Mouse (Mus musculus) WW6 (cell line): ENCODE results near the gene Zfp354a.
"Not testable (repeated sequence)": the region's sequence is repeated elsewhere in the genome, so short reads cannot be mapped to it uniquely, and the experiment has no call there.

Experiments
- DNase-seq: peaks from one replicate; pipeline ENCODE4 v3.0.0-alpha.2; 2013; ENCODE audit warnings: low read depth, low spot score

Gene Zfp354a

DNA sequence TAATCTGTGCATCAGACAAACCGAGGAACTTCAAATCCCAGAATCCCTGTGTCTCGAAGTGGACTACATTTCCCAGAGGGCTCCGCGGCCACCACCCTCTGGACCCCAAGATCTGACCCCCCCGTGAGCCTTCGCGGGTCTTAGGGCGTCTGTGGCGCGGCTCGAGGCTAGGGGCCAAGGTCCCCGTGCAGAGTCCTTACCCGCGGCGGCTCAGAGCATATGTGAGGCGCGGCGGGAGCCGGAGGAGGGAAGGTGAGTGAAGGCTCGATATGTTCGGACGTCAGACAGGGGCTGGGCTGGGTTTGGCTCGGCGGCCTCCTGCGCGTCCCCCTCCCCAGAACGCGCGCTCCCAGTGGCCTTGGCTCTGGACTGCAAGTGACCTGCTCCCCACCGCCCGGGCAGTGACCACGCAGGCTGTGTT, at the start of gene Zfp354a:
TSS of gene Zfp354a (plus strand) at position 107 of the 421 bp plus-strand sequence.
- DNase-seq: peak; percentile 11

DNA sequence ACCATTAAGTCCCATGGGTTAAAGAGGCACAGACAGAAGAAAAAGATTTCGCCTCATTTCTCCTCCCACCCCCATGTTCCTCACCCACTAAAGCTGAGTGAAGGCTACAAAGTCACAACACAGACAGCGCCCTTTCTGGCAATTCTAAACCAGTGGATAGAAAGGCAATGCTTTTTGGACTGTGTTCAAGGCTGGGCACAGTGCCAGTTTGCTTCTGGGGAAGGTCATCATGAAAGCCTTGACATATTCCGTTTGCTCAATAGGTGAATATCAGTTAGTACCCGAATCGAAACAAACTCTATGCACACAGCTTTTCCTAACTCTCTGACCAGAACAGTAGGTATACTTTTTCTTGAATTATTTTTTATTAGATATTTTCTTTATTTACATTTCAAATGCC, 47.2 kb upstream of the Zfp354a start:
- DNase-seq: no peak

DNA sequence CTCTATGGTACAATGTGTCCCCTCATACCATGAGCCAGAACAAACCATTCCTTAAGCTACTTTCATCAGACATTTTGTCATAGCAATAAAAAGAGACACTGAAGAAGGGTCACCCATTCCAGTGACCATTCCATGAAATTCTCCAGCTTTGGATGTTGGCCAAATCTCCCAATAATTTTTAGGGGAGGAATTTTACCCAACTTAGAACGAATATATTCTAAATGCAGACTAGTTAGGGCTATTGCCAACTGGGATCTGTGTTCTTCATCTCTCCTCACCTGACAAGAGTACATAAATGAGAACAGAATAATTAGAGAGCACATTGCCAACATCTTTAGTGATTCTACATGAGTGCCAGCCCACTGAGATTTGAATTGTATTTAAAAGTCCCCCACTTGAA, 45.1 kb upstream of the Zfp354a start, which contains the start of gene Olfr54:
TSS of gene Olfr54 (plus strand) at position 301 of the 400 bp plus-strand sequence.
- DNase-seq: no peak

DNA sequence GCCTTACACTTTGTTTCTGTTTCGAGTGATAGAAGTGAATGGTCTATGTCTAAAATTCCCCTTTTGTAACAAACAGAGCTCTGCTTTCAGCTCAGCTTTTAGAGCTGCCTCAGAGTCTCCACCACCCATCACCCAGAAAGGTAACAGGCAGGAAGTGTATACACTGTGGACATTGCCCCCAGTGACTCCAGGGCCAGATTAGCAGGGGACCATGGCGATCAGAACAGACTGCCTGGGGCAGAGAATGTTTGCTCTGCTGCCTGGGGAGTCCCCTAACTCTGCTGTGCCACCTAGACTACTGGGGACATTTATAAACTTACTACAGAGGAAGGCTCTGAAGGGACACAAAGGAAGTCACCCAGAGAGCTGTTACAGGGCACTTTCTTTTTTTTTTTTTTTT, 42.7 kb upstream of the Zfp354a start:
- DNase-seq: no peak

DNA sequence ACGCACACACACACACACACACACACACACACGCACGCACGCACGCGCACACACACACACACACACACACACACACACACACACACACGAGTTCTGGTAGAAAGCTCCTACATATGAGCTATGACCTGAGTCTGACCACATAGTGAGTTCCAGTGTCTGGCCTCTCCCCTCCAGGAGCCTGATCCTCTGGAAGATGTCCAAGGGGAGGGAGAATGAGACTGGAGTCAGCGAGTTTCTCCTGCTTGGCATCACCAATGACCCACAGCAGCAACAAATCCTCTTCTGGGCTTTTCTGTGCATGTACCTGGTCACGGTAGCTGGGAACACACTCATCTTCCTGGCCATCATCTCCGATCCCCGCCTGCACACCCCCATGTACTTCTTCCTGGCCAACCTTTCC, 32.2 kb upstream of the Zfp354a start:
- not testable (repeated sequence) for DNase-seq

DNA sequence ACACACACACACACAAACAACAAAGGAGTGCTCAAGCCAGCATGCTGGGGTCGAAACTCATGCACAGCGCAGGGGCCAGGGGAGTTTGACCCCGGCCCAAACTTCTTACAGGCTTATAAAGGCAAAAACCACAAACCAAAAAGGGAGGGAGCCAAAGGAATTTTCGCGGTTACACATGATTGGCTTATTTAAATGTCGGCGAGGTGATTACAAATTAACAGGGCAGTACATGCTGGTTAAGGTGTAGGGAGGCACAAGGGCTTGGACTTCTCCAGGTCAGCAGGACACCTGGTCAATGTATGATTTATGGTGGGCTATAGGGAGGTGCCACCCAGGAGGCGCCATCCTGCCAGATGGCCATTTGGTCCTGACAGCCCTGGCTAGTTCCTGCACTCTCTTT, 29.7 kb upstream of the Zfp354a start:
- not testable (repeated sequence) for DNase-seq

DNA sequence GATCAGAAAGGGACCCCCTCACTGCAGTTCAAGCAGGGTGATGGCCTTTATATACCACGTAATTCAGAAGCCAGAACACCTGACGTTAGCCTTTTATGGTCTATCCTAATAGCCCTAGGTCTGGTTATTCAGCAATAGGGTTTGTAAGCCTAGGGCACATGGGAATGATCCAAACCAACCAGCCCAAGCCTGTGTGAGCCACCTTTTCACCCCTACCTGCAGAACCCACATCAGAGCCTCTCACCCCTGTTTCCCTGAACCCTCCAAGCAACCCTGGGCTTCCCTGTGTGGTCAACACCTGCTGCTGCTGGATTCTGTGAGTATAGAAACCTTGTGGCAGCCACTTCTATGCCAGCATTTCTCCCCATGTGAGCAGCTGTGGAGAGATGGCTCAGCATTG, 28.8 kb upstream of the Zfp354a start:
- DNase-seq: no peak

DNA sequence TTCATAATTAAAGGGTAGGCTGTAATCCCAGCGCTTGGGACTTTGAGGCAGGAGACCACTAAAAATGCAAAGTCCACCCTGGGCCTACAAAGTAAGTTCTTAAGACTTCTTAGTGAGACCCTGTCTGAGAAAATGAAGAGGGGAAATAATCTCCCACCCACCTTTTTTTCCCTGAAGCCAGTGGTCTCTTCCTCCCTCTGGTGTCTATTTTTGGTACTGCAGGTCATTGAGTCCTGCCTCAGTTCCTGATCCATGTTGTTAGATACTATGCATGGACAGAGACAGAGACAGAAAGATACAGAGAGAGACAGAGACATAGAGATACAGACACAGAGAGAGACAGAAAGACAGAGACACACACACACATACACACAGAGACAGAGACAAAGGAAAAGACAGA, 26.2 kb upstream of the Zfp354a start:
- peak; percentile 24 for DNase-seq

DNA sequence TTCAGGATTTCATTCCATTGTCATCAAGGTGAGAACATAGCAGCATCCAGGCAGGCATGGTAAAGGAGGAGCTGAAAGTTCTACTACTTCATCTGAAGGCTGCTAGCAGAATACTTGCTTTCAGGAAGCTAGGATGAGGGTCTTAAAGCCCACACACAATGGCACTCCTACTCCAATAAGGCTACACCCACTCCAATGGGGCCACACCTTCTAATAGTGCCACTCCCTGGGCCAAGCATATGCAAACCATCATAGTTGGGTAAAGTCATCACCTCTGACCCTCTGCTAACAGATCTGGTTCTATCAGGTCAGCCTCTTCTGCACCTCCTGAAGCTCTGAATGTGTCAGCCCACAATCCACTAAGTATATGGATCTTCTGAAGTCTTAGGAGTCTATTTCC, 24.9 kb upstream of the Zfp354a start:
- not testable (repeated sequence) for DNase-seq

DNA sequence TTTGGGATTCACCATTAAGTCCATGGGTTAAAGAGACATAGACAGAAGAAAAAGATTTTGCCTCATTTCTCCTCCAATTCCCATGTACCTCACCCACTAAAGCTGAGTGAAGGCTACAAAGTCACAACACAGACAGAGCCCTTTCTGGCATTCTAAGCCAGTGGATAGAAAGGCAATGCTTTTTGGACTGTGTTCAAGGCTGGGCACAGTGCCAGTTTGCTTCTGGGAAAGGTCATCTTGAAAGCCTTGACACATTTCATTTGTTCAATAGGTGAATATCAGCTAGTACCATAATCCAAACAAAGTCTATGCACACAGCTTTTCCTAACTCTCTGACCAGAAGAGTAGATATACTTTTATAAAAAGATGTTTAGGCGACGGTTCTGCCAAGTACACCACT, 23.1 kb upstream of the Zfp354a start:
- DNase-seq: no peak

DNA sequence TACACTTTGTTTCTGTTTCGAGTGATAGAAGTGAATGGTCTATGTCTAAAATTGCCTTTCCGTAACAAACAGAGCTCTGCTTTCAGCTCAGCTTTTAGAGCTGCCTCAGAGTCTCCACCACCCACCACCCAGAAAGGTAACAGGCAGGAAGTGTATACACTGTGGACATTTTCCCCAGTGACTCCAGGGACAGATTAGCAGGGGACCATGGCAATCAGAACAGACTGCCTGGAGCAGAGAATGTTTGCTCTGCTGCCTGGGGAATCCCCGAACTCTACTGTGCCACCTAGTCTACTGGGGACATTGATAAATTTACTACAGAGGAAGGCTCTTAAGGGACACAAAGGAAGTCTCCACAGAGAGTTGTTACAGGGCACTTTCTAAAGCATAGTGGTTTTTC, 14.3 kb upstream of the Zfp354a start:
- DNase-seq: not testable (repeated sequence)

DNA sequence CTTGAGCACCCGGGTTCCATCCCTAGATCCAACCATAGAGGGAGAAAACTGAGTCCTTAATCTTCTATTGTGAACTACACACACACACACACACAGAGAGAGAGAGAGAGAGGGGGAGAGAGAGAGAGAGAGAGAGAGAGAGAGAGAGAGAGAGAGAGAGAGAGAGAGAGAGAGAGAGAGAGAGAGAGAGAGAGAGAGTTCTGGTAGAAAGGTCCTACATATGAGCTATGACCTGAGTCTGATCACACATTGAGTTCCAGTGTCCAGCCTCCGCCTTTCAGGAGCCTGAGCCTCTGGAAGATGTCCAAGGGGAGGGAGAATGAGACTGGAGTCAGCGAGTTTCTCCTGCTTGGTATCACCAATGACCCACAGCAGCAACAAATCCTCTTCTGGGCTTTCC, 11.2 kb upstream of the Zfp354a start, which contains the start of gene Olfr1375:
TSS of gene Olfr1375 (plus strand) at position 301 of the 400 bp plus-strand sequence.
- not testable (repeated sequence) for DNase-seq

DNA sequence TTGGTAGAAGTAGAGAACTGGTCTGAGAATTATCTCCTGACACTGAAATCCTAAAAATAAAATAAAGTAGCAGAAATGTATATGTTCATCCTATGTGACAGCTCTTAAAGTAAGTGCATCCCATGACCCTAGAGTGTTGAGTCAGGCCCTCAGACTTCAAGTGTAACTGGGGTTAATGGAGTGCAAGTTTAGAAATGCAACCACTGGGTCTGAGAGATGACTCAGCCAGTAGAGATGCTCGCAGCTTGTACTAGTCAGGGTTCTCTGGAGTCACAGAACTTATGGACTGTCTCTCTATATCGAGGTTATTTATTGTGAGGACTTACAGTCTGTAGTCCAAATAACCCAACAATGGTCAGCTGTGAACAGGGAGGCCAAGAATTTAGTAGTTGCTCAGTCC, 7.4 kb upstream of the Zfp354a start:
- DNase-seq: no peak

DNA sequence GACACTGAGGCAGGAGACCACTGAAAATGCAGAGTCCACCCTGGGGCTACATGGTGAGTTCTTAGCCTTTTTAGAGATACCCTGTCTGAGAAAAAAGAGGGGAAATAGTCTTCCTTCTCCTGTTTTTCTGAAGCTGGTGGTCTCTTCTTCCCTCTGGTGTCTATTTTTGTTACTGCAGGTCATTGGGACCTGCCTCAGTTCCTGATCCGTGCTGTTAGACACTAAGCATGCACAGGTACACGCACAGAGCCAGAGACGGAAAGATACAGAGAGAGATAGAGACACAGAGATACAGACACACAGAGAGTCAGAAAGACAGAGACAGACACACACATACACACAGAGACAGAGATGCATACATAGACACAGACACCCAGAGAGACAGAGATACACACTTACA, 5.8 kb upstream of the Zfp354a start:
- DNase-seq: peak; percentile 43

DNA sequence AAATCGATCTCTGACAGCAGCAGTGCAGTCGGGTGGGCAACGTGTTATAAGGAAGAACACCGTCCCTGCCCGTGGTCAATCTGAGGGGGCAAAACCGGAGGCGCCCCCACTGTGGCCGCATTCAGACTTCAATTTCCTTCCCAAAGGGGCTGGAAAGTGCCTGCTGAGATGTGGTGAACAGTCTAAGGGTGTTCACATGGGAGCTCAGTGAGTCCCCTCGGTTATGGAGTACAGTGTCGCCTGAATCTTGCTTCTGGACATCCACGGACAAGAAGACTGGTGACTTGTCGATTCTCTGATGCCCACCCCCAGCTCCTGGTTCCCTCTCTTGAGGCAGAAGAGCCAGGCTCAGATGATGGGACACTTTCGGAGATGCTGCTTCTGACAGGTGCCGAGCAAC, 583 bp downstream of the Zfp354a start:
- no peak for DNase-seq

DNA sequence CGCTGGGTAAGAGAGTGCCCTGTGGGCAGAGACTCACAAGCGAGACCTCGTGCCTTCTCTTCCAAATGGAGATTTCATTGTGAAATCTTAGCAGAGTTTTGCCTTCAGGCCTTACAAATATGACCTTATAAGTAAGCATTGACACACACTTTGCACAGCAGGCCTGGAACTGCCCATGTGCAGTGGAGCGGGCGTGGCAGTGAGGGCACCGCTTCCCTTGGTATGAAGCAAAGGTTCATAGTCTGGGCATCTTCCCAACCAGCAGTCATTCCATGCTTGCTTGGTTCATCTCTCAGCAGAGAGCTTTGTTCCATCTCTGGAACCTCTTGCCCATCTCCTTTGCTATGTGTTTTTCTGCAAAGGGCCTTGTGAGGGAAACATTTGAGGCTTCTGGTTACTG, 1.9 kb downstream of the Zfp354a start:
- no peak for DNase-seq

DNA sequence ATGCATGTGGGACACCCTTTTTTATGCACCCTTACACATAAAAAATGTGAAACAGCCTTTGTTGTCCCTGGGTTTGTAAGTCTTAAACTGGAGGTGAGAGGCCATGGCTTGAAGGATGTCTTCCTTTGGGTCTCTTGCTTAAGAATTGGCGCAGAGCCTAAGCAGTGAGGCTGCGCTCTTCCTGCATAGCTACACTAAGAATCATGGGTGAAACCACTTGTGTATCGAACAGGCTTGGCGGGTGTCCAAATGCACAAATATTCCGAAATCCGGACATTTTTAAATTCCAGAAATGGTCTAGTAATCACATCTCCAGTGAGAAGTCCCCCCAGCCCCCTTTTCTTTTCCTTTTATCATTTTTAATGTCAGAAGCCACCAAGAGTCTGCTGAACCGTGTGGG, 4.2 kb downstream of the Zfp354a start:
- no peak for DNase-seq

DNA sequence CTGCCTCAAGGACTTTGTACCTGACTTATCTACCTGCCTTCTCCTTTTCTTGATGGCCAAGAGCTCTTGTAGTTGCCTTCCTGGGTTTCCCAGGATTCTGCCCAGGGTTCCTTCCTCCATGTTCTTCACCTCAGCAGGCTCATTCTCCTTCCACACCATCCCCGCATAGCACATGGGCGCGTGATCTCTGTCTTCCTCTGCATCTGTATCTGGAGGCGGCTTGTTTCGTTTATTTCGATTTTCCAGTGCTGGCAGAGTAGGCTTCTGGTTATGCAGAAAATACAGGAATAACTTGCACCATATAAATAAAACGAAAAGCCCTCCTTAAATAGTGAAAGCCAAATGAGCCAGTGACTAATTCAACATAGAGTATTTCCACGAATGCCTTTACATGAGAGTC, 4.8 kb downstream of the Zfp354a start:
- no peak for DNase-seq

DNA sequence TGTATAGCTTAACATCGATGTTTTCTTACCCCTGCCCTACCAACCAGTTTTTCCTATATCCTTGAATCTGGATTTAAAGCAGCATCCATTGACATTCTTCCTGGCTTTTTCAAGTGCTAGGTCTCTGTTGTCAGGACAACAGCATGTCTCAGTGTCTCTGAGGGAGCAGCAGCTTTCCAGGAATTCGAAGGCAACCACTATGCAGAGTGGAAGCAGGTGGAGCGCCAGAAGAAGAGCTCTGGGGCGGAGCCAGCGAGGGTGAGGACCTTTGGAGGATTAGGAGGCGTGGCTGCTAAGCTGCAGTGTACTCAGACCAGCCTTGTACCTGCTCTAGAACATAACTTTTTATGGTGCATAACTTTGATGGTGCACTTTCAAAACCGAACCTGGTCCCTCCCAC, 25.5 kb downstream of the Zfp354a start:
- DNase-seq: peak; percentile 42

DNA sequence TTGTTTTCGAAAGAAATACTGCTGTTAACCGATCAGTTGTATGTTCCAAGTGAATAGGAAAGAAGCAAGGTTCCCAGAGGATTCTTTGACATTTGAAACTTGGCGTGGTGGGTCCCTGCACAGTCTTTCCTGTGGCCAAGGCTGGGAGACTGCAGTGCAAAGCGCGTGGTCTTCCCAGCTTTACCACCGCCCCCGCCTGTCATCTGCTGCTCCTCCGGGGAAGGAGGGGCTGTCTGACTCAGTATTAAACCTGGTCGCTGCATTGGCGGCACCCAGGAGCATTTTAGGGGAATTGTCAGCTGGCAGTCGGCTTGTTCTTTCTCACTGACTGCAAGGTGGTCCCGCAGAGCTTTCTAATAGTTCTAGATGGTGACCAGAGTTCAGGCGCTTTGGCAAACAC, 26.2 kb downstream of the Zfp354a start:
- DNase-seq: no peak

DNA sequence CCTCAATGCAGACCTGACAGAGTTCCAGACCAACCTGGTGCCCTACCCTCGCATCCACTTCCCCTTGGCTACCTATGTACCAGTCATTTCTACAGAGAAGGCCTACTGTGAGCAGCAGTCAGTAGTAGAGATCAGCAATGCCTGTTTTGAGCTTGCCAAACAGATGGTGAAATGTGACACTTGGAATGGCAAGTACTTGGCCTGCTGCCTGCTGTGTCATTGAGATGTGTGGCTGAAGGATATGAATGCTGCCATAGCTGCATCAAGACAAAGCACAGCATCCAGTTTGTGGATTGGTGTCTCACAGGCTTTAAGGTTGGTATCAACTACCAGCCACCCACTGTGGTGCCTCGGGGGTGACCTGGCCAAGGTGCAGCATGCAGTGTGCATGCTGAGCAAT, 48.2 kb downstream of the Zfp354a start:
- DNase-seq: no peak

DNA sequence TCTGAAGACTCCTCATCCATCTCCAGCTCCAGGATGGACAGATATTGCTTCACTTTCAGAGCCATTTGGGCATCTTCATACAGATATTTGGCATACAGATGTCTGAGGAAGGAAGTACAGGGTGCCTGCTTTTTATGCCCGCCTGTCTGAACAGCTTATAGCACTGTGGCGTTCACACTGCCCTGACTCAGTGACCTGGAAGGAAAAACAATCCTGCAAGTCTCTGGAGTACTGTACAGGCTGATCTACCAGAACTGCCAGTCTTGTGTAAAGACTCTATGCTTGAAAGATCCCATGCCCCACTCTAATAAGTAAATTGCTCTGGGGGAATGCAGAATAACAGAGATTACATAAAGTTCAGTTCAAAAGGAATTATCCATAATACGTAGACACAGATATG, 51.6 kb downstream of the Zfp354a start:
- no peak for DNase-seq
